Mouse (Mus musculus) B cell, adult 62 days (primary cell): ENCODE measurements around the gene Srp9. TPM values are rescaled to one million over a fixed set of nuclear protein-coding genes. Genes with fewer than 3 reads are reported as not detected.

Experiments
- total RNA-seq: library from RNA; stranded (reverse); gene quantifications from 4 replicates; pipeline ENCODE4 v1.2.4, GENCODE M21; 2023

Srp9 gene
- 51.0 to 64.2 TPM (median 55.2 TPM) in 4 replicates for total RNA-seq

DNA sequence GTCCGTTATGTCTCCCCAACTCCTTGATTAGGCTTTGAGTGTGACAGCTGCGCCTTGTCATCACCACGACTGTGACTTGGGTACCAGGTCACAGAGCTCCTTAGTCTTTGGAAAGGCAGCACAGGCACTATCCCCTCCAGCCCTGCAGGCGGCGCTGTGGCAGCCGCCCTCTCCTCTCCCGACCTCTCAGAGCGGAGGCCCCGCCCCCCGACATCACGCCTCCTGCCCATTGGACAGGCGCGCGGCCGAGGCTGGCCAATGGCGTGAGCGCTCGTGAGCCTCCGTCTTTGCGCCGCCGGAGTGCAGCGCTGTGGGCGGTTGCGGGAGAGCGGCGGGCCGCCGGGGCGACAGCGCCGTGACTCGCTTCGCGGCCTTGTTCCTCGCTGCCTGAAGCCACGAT is at the start of gene Srp9:
TSS of gene Srp9 (plus strand) at position 232 of the 400 bp plus-strand sequence.

GRCm38 (mm10) chr1:182164386-182164785 is 39.8 kb downstream of the Srp9 start, which contains the start of gene Vmn1r1:
Vmn1r1 (minus strand) TSS chr1:182164486.

Other genes with a start within 250 kb of the Srp9 start
- 0.18 to 0.56 TPM (median 0.32 TPM) in 4 replicates for gene Enah, start 104.7 kb upstream of the Srp9 start, total RNA-seq
- not detected in 4 replicates for gene Vmn1r1, start 39.7 kb downstream of the Srp9 start, total RNA-seq
- 58.4 to 66.5 TPM (median 63.5 TPM) in 4 replicates for gene Degs1, start 158.1 kb downstream of the Srp9 start, total RNA-seq
- gene Fbxo28, start 216.9 kb downstream of the Srp9 start, total RNA-seq, result 23.7 to 29.7 TPM (median 26.1 TPM) in 4 replicates